Mouse (Mus musculus): ENCODE measurements around the gene Snx11. TPM values are rescaled to one million over a fixed set of nuclear protein-coding genes. Genes with fewer than 3 reads are reported as not detected.

Snx11 gene
- polyA plus RNA-seq, 1 experiment from 2014 or later: 14.3 TPM

Other genes starting within 250 kb of the Snx11 start
- gene Cbx1, start 11.6 kb upstream of the Snx11 start, polyA plus RNA-seq (2016; fragmentation: Nextera tagmentation; extraction: Ambion mirVana): 57.9 and 61.0 TPM in 2 replicates
- gene Nfe2l1, start 52.4 kb upstream of the Snx11 start, polyA plus RNA-seq (2016; fragmentation: Nextera tagmentation; extraction: Ambion mirVana): 85.8 and 89.7 TPM in 2 replicates
- gene Copz2, start 72.3 kb upstream of the Snx11 start, polyA plus RNA-seq (2016; fragmentation: Nextera tagmentation; extraction: Ambion mirVana): 105 TPM in 2 replicates
- gene Cdk5rap3, start 138.9 kb upstream of the Snx11 start, polyA plus RNA-seq (2016; fragmentation: Nextera tagmentation; extraction: Ambion mirVana): 52.3 and 58.0 TPM in 2 replicates
- gene Prr15l, start 150.5 kb upstream of the Snx11 start, polyA plus RNA-seq (2016; fragmentation: Nextera tagmentation; extraction: Ambion mirVana): 0.46 and 0.51 TPM in 2 replicates
- gene Pnpo, start 166.4 kb upstream of the Snx11 start, polyA plus RNA-seq (2016; fragmentation: Nextera tagmentation; extraction: Ambion mirVana): 37.7 and 40.5 TPM in 2 replicates
- gene Sp2, start 205.4 kb upstream of the Snx11 start, polyA plus RNA-seq (2016; fragmentation: Nextera tagmentation; extraction: Ambion mirVana): 18.0 and 19.9 TPM in 2 replicates
- 0.22 and 0.45 TPM in 2 replicates for gene Sp6, start 235.8 kb upstream of the Snx11 start, polyA plus RNA-seq (2016; fragmentation: Nextera tagmentation; extraction: Ambion mirVana)

All from heart, embryonic 12.5 days (tissue).